Mouse (Mus musculus) lung, embryonic 14.5 days (tissue): ENCODE results near the gene Fam166b. TPM values are rescaled to one million over a fixed set of nuclear protein-coding genes. Genes with fewer than 3 reads are reported as not detected.
A peak's percentile ranks its signal among the peaks of the same experiment; 100 is the strongest.

Source experiments
- ATAC-seq: fragments of 200-750 bp; cut with Nextera tagmentation; 2 replicates; pipeline ENCODE4 v1.8.0; 2017; ENCODE audit warnings: mild to moderate bottlenecking, moderate TSS enrichment, moderate library complexity; ENCODE audit not compliant: insufficient read depth
- DNase-seq: peaks from one replicate; pipeline ENCODE4 v3.0.0-alpha.2; 2015
- H3K27ac ChIP-seq: fragments of 300-500 bp; sonication (generic); 2 replicates; pipeline ENCODE4 v1.5.1; 2014; ENCODE audit warnings: low read depth, mild to moderate bottlenecking, moderate library complexity
- H3K27me3 ChIP-seq: fragments of 300-500 bp; sonication (generic); 2 replicates; pipeline ENCODE4 v1.6.1; 2014; ENCODE audit warnings: low read length, control low read depth; ENCODE audit not compliant: insufficient read depth
- H3K36me3 ChIP-seq: fragments of 300-500 bp; sonication (generic); 2 replicates; pipeline ENCODE4 v1.6.1; 2014; ENCODE audit warnings: control low read depth; ENCODE audit not compliant: insufficient read depth
- H3K4me1 ChIP-seq: fragments of 300-500 bp; sonication (generic); 2 replicates; pipeline ENCODE4 v1.6.1; 2014; ENCODE audit warnings: antibody characterized with exemption, control low read depth; ENCODE audit not compliant: insufficient read depth
- H3K4me2 ChIP-seq: fragments of 300-500 bp; sonication (generic); 2 replicates; pipeline ENCODE4 v1.6.1; 2014; ENCODE audit warnings: mild to moderate bottlenecking
- H3K4me3 ChIP-seq: fragments of 300-500 bp; sonication (generic); 2 replicates; pipeline ENCODE4 v1.5.1; 2014; ENCODE audit warnings: low read depth, low read length
- H3K9ac ChIP-seq: fragments of 300-500 bp; sonication (generic); 2 replicates; pipeline ENCODE4 v1.6.1; 2014
- H3K9me3 ChIP-seq: fragments of 300-500 bp; sonication (generic); 2 replicates; pipeline ENCODE4 v1.6.1; 2016; ENCODE audit warnings: low read depth, low read length, control low read depth
- CTCF ChIP-seq: IDR thresholded peaks from 2 replicates; pipeline ENCODE4 v1.5.1; 2016; ENCODE audit warnings: antibody characterized with exemption, low read depth
- WGBS: fragments of 180-500 bp; shearing (Covaris S2); extraction: QIAGEN DNeasy Blood & Tissue Kit; methylation state at CpG from one replicate; pipeline ENCODE4 v1.1.7; 2014; 5-methylcytosine and 5-hydroxymethylcytosine counted together
- polyA plus RNA-seq: library from polyadenylated mRNA; unstranded; fragments of >200 nt; fragmentation: Nextera tagmentation; extraction: Ambion mirVana; gene quantifications from 2 replicates; pipeline ENCODE4 v1.2.1, GENCODE M21; 2014

The Fam166b gene
- polyA plus RNA-seq, 1 experiment from 2014 or later = 0.32 TPM

DNA sequence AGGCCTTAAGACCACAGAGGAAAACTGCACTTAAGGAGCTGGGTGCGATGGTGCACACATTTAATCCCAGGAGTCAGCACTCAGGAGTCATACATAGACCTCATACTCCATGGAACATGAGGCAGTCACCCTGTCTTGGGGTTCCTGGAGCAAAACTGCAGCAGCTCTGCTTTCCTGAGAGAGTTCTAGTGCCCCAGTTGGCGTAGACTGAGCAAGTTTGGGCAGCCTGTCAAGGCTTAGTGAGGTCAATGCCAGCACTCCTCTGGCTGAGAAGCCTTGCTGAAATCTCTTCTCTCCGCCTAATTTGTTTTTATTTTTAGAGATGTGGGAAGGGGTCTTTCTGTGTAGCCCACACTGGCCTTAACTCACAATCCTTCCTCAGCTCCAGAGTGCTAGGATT is 19.6 kb upstream of the Fam166b start:
- peaks cover 8% of the 10 kb centered on the region for H3K4me1 ChIP-seq
- H3K27me3 ChIP-seq = peaks cover 16% of the 10 kb centered on the region
- no peak overlapping the region for H3K4me2 ChIP-seq
- DNase-seq (no peak), ATAC-seq (no peak)
- TF ChIP-seq CTCF = no peak
- peaks cover 40% of the 10 kb centered on the region for H3K36me3 ChIP-seq
- no peak overlapping the region for H3K4me3 ChIP-seq
- H3K9ac ChIP-seq = no peak overlapping the region
- 85% methylated on average over 3 of the region's 3 CpGs for WGBS
- no peaks in the 10 kb centered on the region for H3K9me3 ChIP-seq
- no peak overlapping the region for H3K27ac ChIP-seq

DNA sequence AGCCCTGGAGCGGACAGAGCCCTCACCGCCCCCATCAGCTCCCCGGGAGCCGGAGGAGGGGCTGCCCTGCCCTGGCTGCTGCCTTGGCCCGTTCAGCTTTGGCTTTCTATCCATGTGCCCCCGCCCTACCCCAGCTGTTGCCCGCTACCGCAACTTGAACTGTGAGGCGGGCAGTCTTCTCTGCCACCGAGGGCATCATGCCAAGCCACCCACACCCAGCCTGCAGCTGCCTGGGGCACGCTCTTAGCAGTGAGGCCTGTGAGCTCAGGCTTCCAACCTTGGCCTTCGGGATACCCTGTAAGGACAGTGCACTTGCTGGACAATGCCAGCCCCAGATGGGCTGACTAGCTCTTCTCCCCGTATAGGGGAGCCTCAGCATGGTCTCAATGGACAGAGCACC is 18.3 kb upstream of the Fam166b start:
- TF ChIP-seq CTCF = no peak
- DNase-seq = no peak
- Histone ChIP-seq H3K4me1 (peaks cover 8% of the 10 kb centered on the region), H3K27me3 (peaks cover 3% of the 10 kb centered on the region; the same call in 1 of the 2 replicates), H3K4me2 (no peak overlapping the region), H3K4me3 (no peak overlapping the region), H3K9ac (no peak overlapping the region), H3K36me3 (peaks cover 40% of the 10 kb centered on the region), H3K9me3 (no peaks in the 10 kb centered on the region), H3K27ac (no peak overlapping the region)
- no peak for ATAC-seq
- WGBS = 90% methylated on average over 13 of the region's 13 CpGs

DNA sequence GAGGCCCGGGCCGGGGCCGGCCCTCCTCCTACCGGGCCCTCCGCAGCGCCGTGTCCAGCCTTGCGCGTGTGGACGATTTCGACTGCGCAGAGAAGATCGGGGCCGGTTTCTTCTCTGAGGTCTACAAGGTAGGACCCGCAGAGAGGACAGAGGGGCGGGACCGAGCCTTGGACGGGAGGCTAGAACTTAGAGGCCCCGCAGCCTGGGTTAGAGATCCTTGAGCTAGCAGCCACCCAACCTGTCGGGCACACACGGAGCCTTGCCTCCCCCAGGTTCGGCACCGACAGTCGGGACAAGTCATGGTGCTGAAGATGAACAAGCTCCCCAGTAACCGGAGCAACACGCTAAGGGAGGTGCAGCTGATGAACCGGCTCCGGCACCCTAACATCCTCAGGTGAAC is 14.6 kb upstream of the Fam166b start:
- H3K36me3 ChIP-seq = peaks cover 38% of the 10 kb centered on the region
- peaks cover 8% of the 10 kb centered on the region for H3K4me1 ChIP-seq
- peak overlapping the region; percentile 92 for H3K4me3 ChIP-seq
- peak; percentile 15 for ATAC-seq
- peak overlapping the region; percentile 97 for H3K4me2 ChIP-seq
- H3K27ac ChIP-seq = peak overlapping the region; percentile 93
- WGBS = under 1% methylated on average over 28 of the region's 28 CpGs
- H3K9me3 ChIP-seq = no peaks in the 10 kb centered on the region
- DNase-seq = peak; percentile 56
- no peaks in the 10 kb centered on the region for H3K27me3 ChIP-seq
- TF ChIP-seq CTCF = no peak
- H3K9ac ChIP-seq = peak overlapping the region; percentile 95

DNA sequence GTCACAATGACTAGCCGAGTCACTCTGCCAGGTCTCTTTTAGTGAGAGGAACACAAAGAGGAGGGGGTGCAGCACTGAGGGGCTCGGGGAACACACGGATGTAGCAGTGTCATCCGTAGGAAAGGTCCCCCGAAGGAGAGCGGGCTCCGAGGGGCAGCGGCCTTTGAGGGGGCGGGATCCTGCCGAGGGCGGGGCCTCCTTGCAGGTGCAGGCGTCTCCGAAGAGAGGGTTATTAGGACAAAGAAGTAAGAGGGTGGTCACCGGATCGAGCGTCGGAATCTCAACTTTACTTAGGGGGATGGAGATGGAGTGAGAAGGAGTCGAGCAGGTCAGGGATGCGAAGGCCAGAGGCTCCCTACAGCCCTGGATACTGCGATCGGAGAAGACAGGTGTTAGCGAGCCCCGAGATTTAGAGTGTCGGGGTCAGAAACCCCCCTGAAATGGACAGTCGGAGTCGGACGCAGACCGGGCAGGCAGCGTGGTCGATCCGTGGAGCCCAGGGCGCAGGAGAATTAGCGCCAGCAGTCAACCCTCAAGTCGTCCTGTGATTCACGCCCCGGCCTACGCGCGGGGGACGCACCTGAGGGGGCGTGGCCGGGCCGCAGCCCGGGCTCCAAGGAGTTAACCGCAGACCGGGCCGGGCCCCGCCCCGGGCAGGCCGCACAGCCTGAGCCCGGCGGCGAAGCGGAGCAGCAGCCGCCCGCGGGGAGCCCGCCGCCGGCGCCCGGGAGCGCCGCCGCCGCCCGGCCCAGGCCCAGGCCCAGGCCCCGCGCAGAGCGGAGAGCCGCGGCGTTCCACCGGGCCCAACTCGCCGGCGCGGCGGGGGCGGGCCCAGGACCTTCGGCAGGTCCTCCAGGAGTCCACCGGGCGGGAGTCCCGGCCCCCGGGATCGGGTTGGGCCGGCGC is 13.8 kb upstream of the Fam166b start:
- H3K4me1 ChIP-seq = peaks cover 8% of the 10 kb centered on the region
- H3K9me3 ChIP-seq = no peaks in the 10 kb centered on the region
- H3K9ac ChIP-seq = peak overlapping the region; percentile 95
- H3K27me3 ChIP-seq = no peaks in the 10 kb centered on the region
- ATAC-seq = peak; percentile 76
- DNase-seq = peak; percentile 87
- no peak for TF ChIP-seq CTCF
- H3K4me2 ChIP-seq = peak overlapping the region; percentile 97
- under 1% methylated on average over 72 of the region's 88 CpGs for WGBS
- peak overlapping the region; percentile 93 for H3K27ac ChIP-seq
- peak overlapping the region; percentile 92 for H3K4me3 ChIP-seq
- H3K36me3 ChIP-seq = peaks cover 30% of the 10 kb centered on the region

DNA sequence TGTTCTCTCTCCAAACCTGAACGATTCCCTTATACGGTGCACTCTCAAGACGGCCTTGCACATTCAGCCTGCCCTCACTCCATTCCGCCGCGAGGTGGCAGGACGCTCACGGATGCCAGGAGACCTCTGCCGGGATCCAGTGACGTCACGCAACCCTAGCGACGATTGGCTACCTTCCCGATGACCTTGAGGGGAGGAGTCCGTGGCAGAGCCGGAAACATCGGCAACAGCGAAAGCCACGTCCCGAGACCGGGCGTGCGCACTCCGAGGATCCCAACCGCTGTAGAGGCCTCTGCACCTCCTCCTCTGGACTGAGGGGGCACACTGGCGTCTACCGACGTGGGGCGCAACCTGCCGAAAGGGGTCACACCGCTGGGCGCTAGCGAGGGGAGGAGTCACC is 13.1 kb upstream of the Fam166b start:
- H3K4me3 ChIP-seq = peak overlapping the region; percentile 92
- TF ChIP-seq CTCF = peak; percentile 97
- peak; percentile 93 for ATAC-seq
- peak overlapping the region; percentile 93 for H3K27ac ChIP-seq
- H3K36me3 ChIP-seq = peaks cover 23% of the 10 kb centered on the region
- H3K4me1 ChIP-seq = peaks cover 8% of the 10 kb centered on the region
- peak; percentile 100 for DNase-seq
- no peaks in the 10 kb centered on the region for H3K9me3 ChIP-seq
- peak overlapping the region; percentile 97 for H3K4me2 ChIP-seq
- under 1% methylated on average over 33 of the region's 33 CpGs for WGBS
- H3K27me3 ChIP-seq = no peaks in the 10 kb centered on the region
- peak overlapping the region; percentile 95 for H3K9ac ChIP-seq

DNA sequence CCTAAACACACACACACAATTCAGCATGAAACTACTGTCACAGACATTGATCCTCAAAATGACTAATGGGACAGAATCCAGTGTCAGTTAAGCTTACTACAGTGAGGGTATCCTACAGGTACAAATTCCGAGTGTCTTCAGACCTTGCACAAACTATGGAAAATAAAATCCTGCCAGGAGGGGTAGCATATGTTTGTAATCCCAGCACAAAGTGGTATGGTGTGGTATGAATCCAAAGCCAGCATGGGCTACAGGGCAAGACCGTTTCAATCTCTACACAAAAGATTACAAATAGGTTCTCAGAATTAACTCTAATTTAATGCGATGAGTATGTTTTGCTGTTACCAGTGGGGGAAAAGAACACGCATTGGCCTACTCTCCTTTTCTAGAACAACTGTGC is 12.7 kb upstream of the Fam166b start, which contains the start of gene Tesk1:
Tesk1 (plus strand) TSS at position 301 of the 400 bp plus-strand sequence.
- ATAC-seq (no peak), DNase-seq (no peak)
- WGBS = 25% methylated on average over 4 of the region's 4 CpGs
- Histone ChIP-seq H3K27me3 (no peaks in the 10 kb centered on the region), H3K9ac (peak within 1 kb of the TSS; percentile 95), H3K27ac (peak within 1 kb of the TSS; percentile 93), H3K36me3 (peaks cover 19% of the 10 kb centered on the region), H3K4me2 (peak within 1 kb of the TSS; percentile 97), H3K4me1 (peaks cover 8% of the 10 kb centered on the region), H3K9me3 (no peaks in the 10 kb centered on the region), H3K4me3 (peak within 1 kb of the TSS; percentile 92)
- no peak for TF ChIP-seq CTCF

DNA sequence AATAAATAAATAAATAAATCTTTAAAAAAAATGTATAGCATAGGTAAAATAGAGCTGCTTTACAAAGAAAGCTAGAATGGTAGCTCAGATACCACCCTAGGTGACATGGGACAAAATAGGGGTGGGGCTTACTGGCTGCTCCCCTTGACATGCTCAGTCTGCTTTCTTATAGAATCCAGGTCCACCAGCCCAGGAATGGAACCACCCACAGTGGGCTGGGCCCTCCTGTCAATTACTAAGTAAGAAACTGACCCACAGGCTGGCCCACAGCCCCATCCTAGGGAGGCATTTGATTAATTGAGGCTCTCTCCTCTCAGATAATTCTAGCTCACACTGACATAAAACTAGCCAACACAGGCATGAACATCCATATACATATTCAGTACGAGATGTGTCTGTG is 3.9 kb upstream of the Fam166b start:
- Histone ChIP-seq H3K4me1 (no peaks in the 10 kb centered on the region), H3K9me3 (no peaks in the 10 kb centered on the region), H3K4me3 (no peak overlapping the region), H3K36me3 (no peaks in the 10 kb centered on the region), H3K9ac (no peak overlapping the region), H3K4me2 (no peak overlapping the region), H3K27me3 (peaks cover 12% of the 10 kb centered on the region), H3K27ac (no peak overlapping the region)
- DNase-seq (no peak), ATAC-seq (no peak)
- no peak for TF ChIP-seq CTCF
- 77% methylated on average over 1 of the region's 1 CpGs for WGBS
